Mouse (Mus musculus) embryonic facial prominence, embryonic 13.5 days (tissue): ENCODE results near the gene Lpar4. TPM values are rescaled to one million over a fixed set of nuclear protein-coding genes. Genes with fewer than 3 reads are reported as not detected.

ENCODE experiments used
- ATAC-seq: fragments of 200-750 bp; cut with Nextera tagmentation; 2 replicates; pipeline ENCODE4 v1.8.0; 2017; ENCODE audit warnings: low read depth; ENCODE audit not compliant: insufficient number of reproducible peaks, insufficient read depth, low FRiP score, low TSS enrichment
- H3K27ac ChIP-seq: fragments of 300-500 bp; sonication (generic); 2 replicates; pipeline ENCODE4 v1.5.1; 2015; ENCODE audit warnings: moderate library complexity, mild to moderate bottlenecking, inconsistent platforms
- H3K27me3 ChIP-seq: fragments of 300-500 bp; sonication (generic); 2 replicates; pipeline ENCODE4 v1.6.1; 2015; ENCODE audit warnings: mild to moderate bottlenecking, inconsistent platforms
- H3K36me3 ChIP-seq: fragments of 300-500 bp; sonication (generic); 2 replicates; pipeline ENCODE4 v1.6.1; 2015; ENCODE audit warnings: mild to moderate bottlenecking, inconsistent platforms
- H3K4me1 ChIP-seq: fragments of 300-500 bp; sonication (generic); 2 replicates; pipeline ENCODE4 v1.6.1; 2015; ENCODE audit warnings: inconsistent platforms
- H3K4me2 ChIP-seq: fragments of 300-500 bp; sonication (generic); 2 replicates; pipeline ENCODE4 v1.6.1; 2015; ENCODE audit warnings: moderate library complexity, mild to moderate bottlenecking, inconsistent platforms
- H3K4me3 ChIP-seq: fragments of 300-500 bp; sonication (generic); 2 replicates; pipeline ENCODE4 v1.5.1; 2015; ENCODE audit warnings: mild to moderate bottlenecking, inconsistent platforms
- H3K9ac ChIP-seq: fragments of 300-500 bp; sonication (generic); 2 replicates; pipeline ENCODE4 v1.6.1; 2015; ENCODE audit warnings: mild to moderate bottlenecking, inconsistent platforms
- H3K9me3 ChIP-seq: fragments of 300-500 bp; sonication (generic); 2 replicates; pipeline ENCODE4 v1.6.1; 2016; ENCODE audit warnings: inconsistent platforms
- WGBS: fragments of 180-500 bp; shearing (Covaris S2); methylation state at CpG from one replicate; pipeline ENCODE4 v1.1.7; 2015; ENCODE audit warnings: mixed read lengths; 5-methylcytosine and 5-hydroxymethylcytosine counted together
- polyA plus RNA-seq: library from polyadenylated mRNA; unstranded; fragments of >200 nt; fragmentation: Nextera tagmentation; extraction: Ambion mirVana; gene quantifications from 2 replicates; pipeline ENCODE4 v1.2.1, GENCODE M21; 2015

Gene Lpar4
- polyA plus RNA-seq, 1 experiment from 2014 or later = 28.8 TPM

GRCm38 (mm10) chrX:106962233-106962632, 41.8 kb downstream of the Lpar4 start:
- H3K9ac ChIP-seq = no peak overlapping the region
- no peak overlapping the region for H3K27ac ChIP-seq
- no peaks in the 10 kb centered on the region; the same call in none of the 2 replicates for H3K27me3 ChIP-seq
- no peak for ATAC-seq
- no peaks in the 10 kb centered on the region for H3K36me3 ChIP-seq
- H3K4me2 ChIP-seq = no peak overlapping the region
- H3K9me3 ChIP-seq = no peaks in the 10 kb centered on the region
- WGBS = 75% methylated on average over 2 of the region's 2 CpGs
- no peak overlapping the region for H3K4me3 ChIP-seq
- 0 out of 2 replicates have a peak, but pooled peaks cover 2% of the 10 kb centered on the region for H3K4me1 ChIP-seq

- 31% methylated on average over 2 of the region's 2 CpGs for WGBS
- no peaks in the 10 kb centered on the region; the same call in none of the 2 replicates for H3K27me3 ChIP-seq
- ATAC-seq = no peak
- no peaks in the 10 kb centered on the region for H3K9me3 ChIP-seq
- H3K36me3 ChIP-seq = no peaks in the 10 kb centered on the region
- H3K4me2 ChIP-seq = no peak overlapping the region
- H3K27ac ChIP-seq = no peak overlapping the region
- H3K4me3 ChIP-seq = no peak overlapping the region
- 0 out of 2 replicates have a peak, but pooled peaks cover 2% of the 10 kb centered on the region for H3K4me1 ChIP-seq
- no peak overlapping the region for H3K9ac ChIP-seq
These were observed 43.9 kb downstream of the Lpar4 start for GRCm38 (mm10) chrX:106964326-106964725.

Other genes with a start within 250 kb of the Lpar4 start
- 46.2 and 47.3 TPM in 2 replicates for gene Rtl3, start 80.0 kb upstream of the Lpar4 start, polyA plus RNA-seq
- 0.10 and 0.11 TPM in 2 replicates for gene P2ry10, start 167.9 kb downstream of the Lpar4 start, polyA plus RNA-seq
- 1.6 and 2.7 TPM in 2 replicates for gene P2ry10b, start 228.3 kb downstream of the Lpar4 start, polyA plus RNA-seq